9 mouse cellular contexts compared by ENCODE assay signal in the genomic region with DNA sequence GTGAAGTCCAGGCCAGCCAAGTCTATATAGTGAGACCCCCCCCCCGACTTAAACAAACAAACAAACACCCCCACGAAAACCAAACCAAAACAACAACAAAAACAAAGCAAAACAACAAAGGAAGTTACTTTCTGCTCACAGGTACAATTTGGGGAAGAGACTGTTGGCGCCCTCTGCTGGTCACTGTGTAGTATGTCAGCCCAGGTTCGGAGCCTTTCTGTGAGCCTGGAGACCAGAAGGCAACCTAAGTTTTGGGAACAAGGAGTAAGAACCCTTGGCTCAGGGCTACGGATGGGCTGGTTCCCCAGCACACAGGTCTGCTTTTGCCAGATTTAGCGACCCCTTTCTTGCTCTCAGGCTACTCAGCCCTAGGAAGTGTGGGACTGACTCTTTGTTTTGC. TPM values are rescaled to one million over a fixed set of nuclear protein-coding genes. Genes with fewer than 3 reads are reported as not detected.
DNase-seq lines count a peak whose midpoint lies in the region; ATAC-seq and TF ChIP-seq lines count a peak whose summit lies in the region.
"Had no signal": no experiment of that assay in that cellular context is flagged by ENCODE, and none has a peak within 500 bp of the region (broad histone marks: within the 10 kb centered on the region; RNA-seq: fewer than 3 reads in every experiment).

No protein-coding gene starts in this region.

- peak; percentile 83 for TF ChIP-seq CTCF in liver, adult 2 months (IDR thresholded peaks at IDR 0.05; ENCODE audit: low read depth, low read length)
- TF ChIP-seq CTCF in thymus, adult 2 months (IDR thresholded peaks at IDR 0.05; ENCODE audit: borderline replicate concordance, control insufficient read depth, extremely low read depth, insufficient read depth, low read length, poor library complexity), result peak; percentile 58; the same call in 1 of the 2 replicates

- no peak for ATAC-seq in liver, embryonic 11.5 days (replicated peaks; ENCODE audit: low FRiP score)

- no peak overlapping the region for H3K9ac ChIP-seq in liver, adult 2 months (ENCODE audit: low read depth, low read length)
- no peak overlapping the region for H3K9ac ChIP-seq in liver, embryonic 11.5 days (ENCODE audit: low read depth, low read length)
- H3K9ac ChIP-seq: embryonic facial prominence, embryonic 15.5 days had no signal

- TF ChIP-seq POLR2A in liver, adult 2 months (IDR thresholded peaks at IDR 0.05; ENCODE audit: extremely low read depth, insufficient read depth, low read length), result no peak
- no peak for TF ChIP-seq POLR2A in thymus, adult 2 months (IDR thresholded peaks at IDR 0.05; ENCODE audit: control insufficient read depth, extremely low read depth, insufficient read depth, low read length, poor library complexity)

- peaks cover 4% of the 10 kb centered on the region; the same call in 1 of the 2 replicates for H3K4me1 ChIP-seq in liver, adult 2 months (ENCODE audit: control insufficient read depth, insufficient read depth, low read length)
- peaks cover 3% of the 10 kb centered on the region; the same call in 1 of the 2 replicates for H3K4me1 ChIP-seq in liver, embryonic 11.5 days (replicated peaks; ENCODE audit: control insufficient read depth, insufficient read depth, low read length)
- peaks cover 6% of the 10 kb centered on the region for H3K4me1 ChIP-seq in thymus, adult 2 months (replicated peaks; ENCODE audit: control insufficient read depth, insufficient read depth, low read length)

- peak; percentile 43 for DNase-seq in liver, adult 2 months (ENCODE audit: extremely low read depth, low read depth, low spot score)
- no peak for DNase-seq in liver, embryonic 11.5 days (ENCODE audit: low spot score)
- DNase-seq in adrenal gland, postnatal 10 days, result peak; percentile 68
- DNase-seq in embryo, embryonic 11.5 days (ENCODE audit: low read depth, low spot score), result peak; percentile 57
- DNase-seq in heart, postnatal 4 days, result peak; percentile 71
- DNase-seq in left cerebral cortex, adult 18-20 months (ENCODE audit: low spot score in 2 of 2), result peak; percentile 68 to 73
- DNase-seq in natural killer cell, adult 2 months (ENCODE audit: low spot score in 2 of 2), result peak; percentile 41 to 66
- peak; percentile 55 for DNase-seq in thymus, adult 2 months

- H3K9me3 ChIP-seq in liver, embryonic 11.5 days (ENCODE audit: control insufficient read depth, low read length), result no peaks in the 10 kb centered on the region
- H3K9me3 ChIP-seq: embryonic facial prominence, embryonic 15.5 days had no signal

- WGBS in liver, adult 2 months, result 16% methylated on average over 6 of the region's 6 CpGs
- WGBS in liver, embryonic 11.5 days, result 6% methylated on average over 6 of the region's 6 CpGs
- 14% methylated on average over 6 of the region's 6 CpGs for WGBS in thymus, adult 2 months

- H3K79me2 ChIP-seq in liver, adult 2 months (ENCODE audit: control insufficient read depth, insufficient read depth, low read length), result no peaks in the 10 kb centered on the region

- H3K27me3 ChIP-seq in liver, adult 2 months (ENCODE audit: control insufficient read depth, insufficient read depth, low read length), result no peaks in the 10 kb centered on the region
- no peaks in the 10 kb centered on the region for H3K27me3 ChIP-seq in liver, embryonic 11.5 days (replicated peaks; ENCODE audit: control insufficient read depth, insufficient read depth, low read length)
- H3K27me3 ChIP-seq in thymus, adult 2 months (ENCODE audit: control insufficient read depth, insufficient read depth, low read length), result no peaks in the 10 kb centered on the region
- H3K27me3 ChIP-seq: embryonic facial prominence, embryonic 15.5 days had no signal

- H3K27ac ChIP-seq in liver, adult 2 months (replicated peaks; ENCODE audit: insufficient read depth, low read depth, low read length), result no peak overlapping the region
- no peak overlapping the region for H3K27ac ChIP-seq in liver, embryonic 11.5 days (ENCODE audit: low read depth, low read length)
- H3K27ac ChIP-seq in thymus, adult 2 months (ENCODE audit: control insufficient read depth, insufficient read depth, low read length), result no peak overlapping the region
- H3K27ac ChIP-seq: embryonic facial prominence, embryonic 15.5 days had no signal

- H3K36me3 ChIP-seq in liver, adult 2 months (ENCODE audit: control insufficient read depth, insufficient read depth, low read length), result no peaks in the 10 kb centered on the region
- no peaks in the 10 kb centered on the region for H3K36me3 ChIP-seq in liver, embryonic 11.5 days (ENCODE audit: control insufficient read depth, insufficient read depth, low read length)
- no peaks in the 10 kb centered on the region for H3K36me3 ChIP-seq in thymus, adult 2 months (ENCODE audit: control insufficient read depth, insufficient read depth, low read length)
- H3K36me3 ChIP-seq: embryonic facial prominence, embryonic 15.5 days had no signal

- no peak overlapping the region for H3K4me2 ChIP-seq in liver, embryonic 11.5 days
- H3K4me2 ChIP-seq: embryonic facial prominence, embryonic 15.5 days had no signal

- no peak overlapping the region for H3K4me3 ChIP-seq in liver, adult 2 months (ENCODE audit: insufficient read depth, low read depth, low read length)
- H3K4me3 ChIP-seq in liver, embryonic 11.5 days (ENCODE audit: low read depth, low read length), result no peak overlapping the region
- H3K4me3 ChIP-seq in thymus, adult 2 months (ENCODE audit: control insufficient read depth, insufficient read depth, low read length), result no peak overlapping the region
- H3K4me3 ChIP-seq: embryonic facial prominence, embryonic 15.5 days had no signal

RNA-seq across cellular contexts. Expression of gene Slc15a1, which starts 49.5 kb away (rescaled TPM):
- total RNA-seq in liver, adult 2 months (2014; rRNA removed), result not detected in 2 replicates
- polyA plus RNA-seq in liver, adult 2 months (2012; rRNA removed), result not detected in 2 replicates
- polyA plus RNA-seq in liver, embryonic 11.5 days (2014; fragmentation: Nextera tagmentation; extraction: Ambion mirVana), result 0.10 TPM in 1 of 2 replicates, not detected in the other
- under 1 TPM; 0.09 to 0.36 TPM for total RNA-seq in adrenal gland, postnatal 10 days (2021)
- under 1 TPM in 1 of 2 experiments, not detected in 1; 0.12 TPM for total RNA-seq in heart, postnatal 4 days (2021)
- total RNA-seq in left cerebral cortex, adult 18-20 months (2021), result not detected
- 2.0 and 2.4 TPM in 2 replicates for polyA plus RNA-seq in thymus, adult 2 months (2012; rRNA removed)
